Mouse (Mus musculus): ENCODE data around the gene Hnmt. TPM values are rescaled to one million over a fixed set of nuclear protein-coding genes. Genes with fewer than 3 reads are reported as not detected.
"Not testable (repeated sequence)": the region's sequence is repeated elsewhere in the genome, so short reads cannot be mapped to it uniquely, and the experiment has no call there.

Hnmt gene
- polyA plus RNA-seq, 1 experiment = not detected

- no peak for TF ChIP-seq POLR2A (IDR thresholded peaks at IDR 0.05; ENCODE audit: low read depth, low read length)
- no peak for TF ChIP-seq CTCF (IDR thresholded peaks at IDR 0.05; ENCODE audit: extremely low read depth, insufficient read length, insufficient replicate concordance, low read depth, low read length)
- H3K36me3 ChIP-seq (ENCODE audit: control insufficient read depth, insufficient read depth, low read length) = no peaks in the 10 kb centered on the region
- no peak overlapping the region for H3K4me3 ChIP-seq (ENCODE audit: low read depth, low read length)
- no peaks in the 10 kb centered on the region for H3K27me3 ChIP-seq (ENCODE audit: control insufficient read depth, insufficient read depth, low read length)
- no peak overlapping the region for H3K27ac ChIP-seq (ENCODE audit: insufficient read depth, low read depth, low read length)
- no peaks in the 10 kb centered on the region for H3K4me1 ChIP-seq (ENCODE audit: control insufficient read depth, insufficient read depth, insufficient read length, low read length)
These were observed 61.9 kb downstream of the Hnmt start for GRCm38 (mm10) chr2:23987283-23987682.

- Histone ChIP-seq H3K4me1 (ENCODE audit: control insufficient read depth, insufficient read depth, insufficient read length, low read length) (no peaks in the 10 kb centered on the region), H3K36me3 (ENCODE audit: control insufficient read depth, insufficient read depth, low read length) (no peaks in the 10 kb centered on the region), H3K4me3 (ENCODE audit: low read depth, low read length) (no peak overlapping the region), H3K27me3 (ENCODE audit: control insufficient read depth, insufficient read depth, low read length) (no peaks in the 10 kb centered on the region), H3K27ac (ENCODE audit: insufficient read depth, low read depth, low read length) (no peak overlapping the region)
- TF ChIP-seq POLR2A (IDR thresholded peaks at IDR 0.05; ENCODE audit: low read depth, low read length) (no peak), CTCF (IDR thresholded peaks at IDR 0.05; ENCODE audit: extremely low read depth, insufficient read length, insufficient replicate concordance, low read depth, low read length) (no peak)
These were observed 65.9 kb downstream of the Hnmt start for GRCm38 (mm10) chr2:23983343-23983742.

- H3K27me3 ChIP-seq (ENCODE audit: control insufficient read depth, insufficient read depth, low read length) = no peaks in the 10 kb centered on the region
- H3K4me1 ChIP-seq (ENCODE audit: control insufficient read depth, insufficient read depth, insufficient read length, low read length) = no peaks in the 10 kb centered on the region
- no peak overlapping the region for H3K4me3 ChIP-seq (ENCODE audit: low read depth, low read length)
- no peak overlapping the region for H3K27ac ChIP-seq (ENCODE audit: insufficient read depth, low read depth, low read length)
- H3K36me3 ChIP-seq (ENCODE audit: control insufficient read depth, insufficient read depth, low read length) = no peaks in the 10 kb centered on the region
- 59% methylated on average over 1 of the region's 1 CpGs for WGBS
- no peak for TF ChIP-seq CTCF (IDR thresholded peaks at IDR 0.05; ENCODE audit: extremely low read depth, insufficient read length, insufficient replicate concordance, low read depth, low read length)
- no peak for TF ChIP-seq POLR2A (IDR thresholded peaks at IDR 0.05; ENCODE audit: low read depth, low read length)
These were observed 66.3 kb downstream of the Hnmt start for GRCm38 (mm10) chr2:23982860-23983259.

- H3K27ac ChIP-seq (ENCODE audit: insufficient read depth, low read depth, low read length); H3K4me3 ChIP-seq (ENCODE audit: low read depth, low read length); H3K36me3 ChIP-seq (ENCODE audit: control insufficient read depth, insufficient read depth, low read length); H3K4me1 ChIP-seq (ENCODE audit: control insufficient read depth, insufficient read depth, insufficient read length, low read length); H3K27me3 ChIP-seq (ENCODE audit: control insufficient read depth, insufficient read depth, low read length): not testable (repeated sequence)
- WGBS = 91% methylated on average over 15 of the region's 15 CpGs
These were observed 88.4 kb downstream of the Hnmt start for GRCm38 (mm10) chr2:23960659-23961274.

Other genes starting within 250 kb of the Hnmt start
- gene Tbpl2, start 47.2 kb upstream of the Hnmt start, polyA plus RNA-seq (2012; rRNA removed) = not detected in 2 replicates
- not detected in 2 replicates for gene Il1f8, start 103.8 kb upstream of the Hnmt start, polyA plus RNA-seq (2012; rRNA removed)
- not detected in 2 replicates for gene Il1f9, start 137.1 kb upstream of the Hnmt start, polyA plus RNA-seq (2012; rRNA removed)
- not detected in 2 replicates for gene Il1f6, start 166.0 kb upstream of the Hnmt start, polyA plus RNA-seq (2012; rRNA removed)
- not detected in 2 replicates for gene Il1f5, start 227.6 kb upstream of the Hnmt start, polyA plus RNA-seq (2012; rRNA removed)
- not detected in 2 replicates for gene Il1f10, start 241.8 kb upstream of the Hnmt start, polyA plus RNA-seq (2012; rRNA removed)